13 mouse cellular contexts compared by ENCODE assay signal in genomic region chr3:65563926-65564624, GRCm38 (mm10). TPM values are rescaled to one million over a fixed set of nuclear protein-coding genes. Genes with fewer than 3 reads are reported as not detected.
A peak's percentile ranks its signal among the peaks of the same experiment; 100 is the strongest.
DNase-seq lines count a peak whose midpoint lies in the region; ATAC-seq and TF ChIP-seq lines count a peak whose summit lies in the region.
"Had no signal": no experiment of that assay in that cellular context is flagged by ENCODE, and none has a peak within 500 bp of the region (broad histone marks: within the 10 kb centered on the region; RNA-seq: fewer than 3 reads in every experiment).

No protein-coding gene starts in this region.

- ATAC-seq in forebrain, postnatal 0 days = peak; percentile 70
- peak; percentile 71 for ATAC-seq in liver, embryonic 13.5 days (ENCODE audit: low read depth)
- ATAC-seq in neural tube, embryonic 15.5 days (ENCODE audit: low FRiP score) = peak; percentile 65; the same call in 1 of the 2 replicates
- no peak for ATAC-seq in granulocyte monocyte progenitor cell, adult 5-6 weeks (replicated peaks; ENCODE audit: poor library complexity, severe bottlenecking)

- 0 out of 2 replicates have a peak, but pooled peaks cover 3% of the 10 kb centered on the region for H3K4me1 ChIP-seq in forebrain, postnatal 0 days (ENCODE audit: insufficient read depth)
- H3K4me1 ChIP-seq in forebrain, embryonic 10.5 days = peaks cover 24% of the 10 kb centered on the region
- no peaks in the 10 kb centered on the region; the same call in 1 of the 2 replicates for H3K4me1 ChIP-seq in liver, embryonic 13.5 days (replicated peaks)
- H3K4me1 ChIP-seq in neural tube, embryonic 15.5 days = 0 out of 2 replicates have a peak, but pooled peaks cover 3% of the 10 kb centered on the region

- no peaks in the 10 kb centered on the region for H3K36me3 ChIP-seq in forebrain, postnatal 0 days (ENCODE audit: insufficient read depth)
- no peaks in the 10 kb centered on the region for H3K36me3 ChIP-seq in forebrain, embryonic 10.5 days (replicated peaks)
- H3K36me3 ChIP-seq in liver, embryonic 13.5 days = no peaks in the 10 kb centered on the region
- H3K36me3 ChIP-seq in neural tube, embryonic 15.5 days = no peaks in the 10 kb centered on the region
- H3K36me3 ChIP-seq: limb, embryonic 13.5 days had no signal

- no peaks in the 10 kb centered on the region for H3K27me3 ChIP-seq in forebrain, postnatal 0 days (ENCODE audit: insufficient read depth, low read length)
- no peaks in the 10 kb centered on the region for H3K27me3 ChIP-seq in forebrain, embryonic 10.5 days (ENCODE audit: poor library complexity, severe bottlenecking)
- no peaks in the 10 kb centered on the region for H3K27me3 ChIP-seq in liver, embryonic 13.5 days
- H3K27me3 ChIP-seq in neural tube, embryonic 15.5 days (replicated peaks) = no peaks in the 10 kb centered on the region
- H3K27me3 ChIP-seq: limb, embryonic 13.5 days; Patski had no signal

- H3K9ac ChIP-seq in forebrain, postnatal 0 days = no peak overlapping the region
- H3K9ac ChIP-seq in liver, embryonic 13.5 days = no peak overlapping the region
- H3K9ac ChIP-seq in neural tube, embryonic 15.5 days (replicated peaks) = no peak overlapping the region
- H3K9ac ChIP-seq: limb, embryonic 13.5 days had no signal

- H3K27ac ChIP-seq in forebrain, postnatal 0 days (ENCODE audit: low read depth, low read length) = no peak overlapping the region; the same call in 1 of the 2 replicates
- no peak overlapping the region for H3K27ac ChIP-seq in forebrain, embryonic 10.5 days
- H3K27ac ChIP-seq in liver, embryonic 13.5 days = no peak overlapping the region
- peak overlapping the region; percentile 23; the same call in 1 of the 2 replicates for H3K27ac ChIP-seq in neural tube, embryonic 15.5 days (replicated peaks)
- H3K27ac ChIP-seq: limb, embryonic 13.5 days had no signal

- no peak for TF ChIP-seq CTCF in forebrain, postnatal 0 days (IDR thresholded peaks at IDR 0.05; ENCODE audit: low read depth)

- no peak overlapping the region for H3K4me2 ChIP-seq in forebrain, postnatal 0 days (ENCODE audit: low read depth)
- H3K4me2 ChIP-seq in liver, embryonic 13.5 days = no peak overlapping the region
- no peak overlapping the region for H3K4me2 ChIP-seq in neural tube, embryonic 15.5 days
- H3K4me2 ChIP-seq: limb, embryonic 13.5 days had no signal

- DNase-seq in forebrain, postnatal 0 days = peak; percentile 25
- DNase-seq in forebrain, embryonic 10.5 days (ENCODE audit: extremely low spot score, low spot score) = no peak
- DNase-seq in layer of hippocampus, adult 9-11 months = peak; percentile 19
- DNase-seq in layer of hippocampus, adult 9-10 months (ENCODE audit: low spot score) = no peak
- no peak for DNase-seq in liver, embryonic 13.5 days
- no peak for DNase-seq in gastrocnemius, adult 8-10 months (ENCODE audit: low spot score in 2 of 2)
- DNase-seq: cerebellum, adult 2 months; gastrocnemius, postnatal 14 days; retina, postnatal 1 day had no signal

- H3K9me3 ChIP-seq in forebrain, postnatal 0 days (ENCODE audit: low read length) = no peaks in the 10 kb centered on the region
- H3K9me3 ChIP-seq in forebrain, embryonic 10.5 days = no peaks in the 10 kb centered on the region
- no peaks in the 10 kb centered on the region for H3K9me3 ChIP-seq in liver, embryonic 13.5 days (replicated peaks)
- H3K9me3 ChIP-seq in neural tube, embryonic 15.5 days (replicated peaks) = no peaks in the 10 kb centered on the region
- H3K9me3 ChIP-seq: limb, embryonic 13.5 days had no signal

- 27% methylated on average over 6 of the region's 6 CpGs for WGBS in forebrain, postnatal 0 days
- WGBS in forebrain, embryonic 10.5 days = 70% methylated on average over 6 of the region's 6 CpGs
- WGBS in liver, embryonic 13.5 days (ENCODE audit: insufficient replicate concordance) = 58% methylated on average over 6 of the region's 6 CpGs
- 50% methylated on average over 6 of the region's 6 CpGs for WGBS in neural tube, embryonic 15.5 days

- no peak overlapping the region for H3K4me3 ChIP-seq in forebrain, postnatal 0 days (ENCODE audit: low read depth, low read length)
- H3K4me3 ChIP-seq in forebrain, embryonic 10.5 days = no peak overlapping the region
- H3K4me3 ChIP-seq in liver, embryonic 13.5 days (replicated peaks) = no peak overlapping the region
- no peak overlapping the region for H3K4me3 ChIP-seq in neural tube, embryonic 15.5 days (replicated peaks)
- H3K4me3 ChIP-seq: limb, embryonic 13.5 days had no signal

RNA-seq across cellular contexts. Expression of gene Tiparp, which starts 35.9 kb away (rescaled TPM):
- 23.3 and 26.8 TPM in 2 replicates for total RNA-seq in forebrain, postnatal 0 days (2014; rRNA removed)
- 19.5 and 19.9 TPM in 2 replicates for polyA plus RNA-seq in forebrain, postnatal 0 days (2015; fragmentation: Nextera tagmentation; extraction: Ambion mirVana)
- 30.3 and 35.9 TPM in 2 replicates for polyA plus RNA-seq in forebrain, embryonic 10.5 days (2016; fragmentation: Nextera tagmentation; extraction: Ambion mirVana)
- polyA plus RNA-seq in liver, embryonic 13.5 days (2015; fragmentation: Nextera tagmentation; extraction: Ambion mirVana) = 7.3 and 8.8 TPM in 2 replicates
- 24.6 and 28.7 TPM in 2 replicates for polyA plus RNA-seq in neural tube, embryonic 15.5 days (2015; fragmentation: Nextera tagmentation; extraction: Ambion mirVana)
- 10 to 100 TPM; 10.9 to 47.7 (median 17.5) TPM for total RNA-seq in gastrocnemius, adult 8-10 months (2022)
- total RNA-seq in granulocyte monocyte progenitor cell, adult 5-6 weeks (2014; fragmentation: Nextera tagmentation) = 10.0 and 16.2 TPM in 2 replicates
- 30.0 and 32.4 TPM in 2 replicates for total RNA-seq in granulocyte monocyte progenitor cell, adult 5-6 weeks (2017)

Comparison
In these comparisons a context has a peak if more than half of its experiments do, and no peak if none do; other contexts are left out.
1. DNase-seq: peak in forebrain, postnatal 0 days (single experiment) and layer of hippocampus, adult 9-11 months (single experiment); none in forebrain, embryonic 10.5 days (single experiment), layer of hippocampus, adult 9-10 months (single experiment), liver, embryonic 13.5 days (single experiment) and gastrocnemius, adult 8-10 months (0 of 2).